Comparison of ENCODE assay signal across 10 mouse cellular contexts in the genomic region with DNA sequence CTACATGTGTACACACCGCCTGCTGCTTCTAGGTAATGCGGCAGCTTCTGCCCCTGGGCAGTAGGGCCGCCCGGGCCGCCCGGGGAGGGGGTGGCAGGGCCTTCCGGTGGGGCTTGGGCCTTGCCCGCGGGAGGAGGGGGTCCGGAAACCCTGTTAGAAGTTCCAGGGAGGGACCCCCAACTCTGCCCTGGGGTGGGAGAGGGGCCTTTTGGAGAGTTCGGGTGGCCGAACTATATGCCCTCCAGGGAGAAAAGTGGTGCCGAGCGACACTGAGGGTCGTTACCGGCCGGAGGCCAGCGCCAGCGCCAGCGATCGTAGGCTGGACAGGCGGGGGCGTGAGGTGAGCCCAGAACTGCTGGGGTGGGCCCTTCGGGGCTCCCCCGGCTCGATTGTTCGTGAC. TPM values are rescaled to one million over a fixed set of nuclear protein-coding genes. Genes with fewer than 3 reads are reported as not detected.
A peak's percentile ranks its signal among the peaks of the same experiment; 100 is the strongest.
DNase-seq lines count a peak whose midpoint lies in the region; ATAC-seq and TF ChIP-seq lines count a peak whose summit lies in the region.
"Had no signal": no experiment of that assay in that cellular context is flagged by ENCODE, and none has a peak within 500 bp of the region (broad histone marks: within the 10 kb centered on the region; RNA-seq: fewer than 3 reads in every experiment).

No protein-coding gene starts in this region.

- TF ChIP-seq EP300 in liver, embryonic 14.5 days (IDR thresholded peaks at IDR 0.05; ENCODE audit: low read depth): no peak

- H3K27ac ChIP-seq in testis, adult 2 months (ENCODE audit: control insufficient read depth, insufficient read depth, low read depth, low read length): no peak overlapping the region
- H3K27ac ChIP-seq in liver, embryonic 14.5 days: no peak overlapping the region

- H3K4me1 ChIP-seq in erythroblast, embryonic 14.5 days (ENCODE audit: control insufficient read depth): peaks cover 44% of the 10 kb centered on the region
- H3K4me1 ChIP-seq in testis, adult 2 months (ENCODE audit: control insufficient read depth, insufficient read depth, low read length): peaks cover 18% of the 10 kb centered on the region
- 0 out of 4 replicates have a peak, but pooled peaks cover 0 to 2% of the 10 kb centered on the region in 2 experiments for H3K4me1 ChIP-seq in liver, embryonic 14.5 days (replicated peaks; ENCODE audit: control insufficient read depth in 2 of 2, insufficient read depth in 2 of 2, low read length in 1 of 2)

- no peak for DNase-seq in testis, postnatal 10 days (ENCODE audit: low spot score)
- no peak for DNase-seq in liver, embryonic 14.5 days (ENCODE audit: low read depth in 3 of 3, low spot score in 3 of 3)
- peak; percentile 23 for DNase-seq in testis, postnatal 14 days (ENCODE audit: low spot score)
- no peak for DNase-seq in spleen, adult 18-20 months
- no peak for DNase-seq in spleen, adult 12 weeks (ENCODE audit: low spot score)
- DNase-seq: cerebellum, adult 8-10 months; lung, postnatal 10 days had no signal

- no peak for ATAC-seq in erythroblast, adult 5-6 weeks (replicated peaks; ENCODE audit: low FRiP score, poor library complexity, severe bottlenecking)
- no peak for ATAC-seq in liver, embryonic 14.5 days (ENCODE audit: insufficient read depth)

- H3K36me3 ChIP-seq in erythroblast, embryonic 14.5 days (ENCODE audit: control insufficient read depth): no peaks in the 10 kb centered on the region
- no peaks in the 10 kb centered on the region for H3K36me3 ChIP-seq in testis, adult 2 months (ENCODE audit: control insufficient read depth, insufficient read depth, low read length)
- no peaks in the 10 kb centered on the region for H3K36me3 ChIP-seq in liver, embryonic 14.5 days (replicated peaks; ENCODE audit: control insufficient read depth, insufficient read depth, low read depth)

- peaks cover 58% of the 10 kb centered on the region for H3K9me3 ChIP-seq in erythroblast, embryonic 14.5 days (ENCODE audit: control insufficient read depth, low read length)
- H3K9me3 ChIP-seq in liver, embryonic 14.5 days (ENCODE audit: control insufficient read depth, low read length): no peaks in the 10 kb centered on the region; the same call in 1 of the 2 replicates

- peak overlapping the region; percentile 34 for H3K4me2 ChIP-seq in liver, embryonic 14.5 days (ENCODE audit: low read depth)

- 54% methylated on average over 27 of the region's 27 CpGs for WGBS in liver, embryonic 14.5 days (ENCODE audit: insufficient replicate concordance)

- peak overlapping the region; percentile 28 for H3K4me3 ChIP-seq in erythroblast, embryonic 14.5 days (replicated peaks)
- peak overlapping the region; percentile 57 for H3K4me3 ChIP-seq in testis, adult 2 months (ENCODE audit: control insufficient read depth, low read depth, low read length)
- peak overlapping the region; percentile 16 to 22 for H3K4me3 ChIP-seq in liver, embryonic 14.5 days (ENCODE audit: insufficient read depth in 1 of 2, low read depth in 2 of 2, low read length in 2 of 2)

- no peak for TF ChIP-seq CTCF in testis, adult 2 months (IDR thresholded peaks at IDR 0.05; ENCODE audit: control insufficient read depth, insufficient read depth, insufficient replicate concordance, low read depth, low read length)
- no peak for TF ChIP-seq CTCF in liver, embryonic 14.5 days (IDR thresholded peaks at IDR 0.05; ENCODE audit: low read depth)

- peaks cover 56% of the 10 kb centered on the region for H3K27me3 ChIP-seq in erythroblast, embryonic 14.5 days (ENCODE audit: control insufficient read depth)
- no peaks in the 10 kb centered on the region; the same call in 1 of the 2 replicates for H3K27me3 ChIP-seq in testis, adult 2 months (ENCODE audit: control insufficient read depth, insufficient read depth, low read length)
- H3K27me3 ChIP-seq in liver, embryonic 14.5 days (ENCODE audit: control insufficient read depth, insufficient read depth, low read length): peaks cover 39% of the 10 kb centered on the region

- TF ChIP-seq POLR2A in testis, adult 2 months (IDR thresholded peaks at IDR 0.05; ENCODE audit: control insufficient read depth, low read depth, low read length): no peak

- H3K9ac ChIP-seq in liver, embryonic 14.5 days (replicated peaks): no peak overlapping the region

RNA-seq across cellular contexts. Expression of gene Gnas, which starts 16.1 kb away (rescaled TPM):
- polyA plus RNA-seq in erythroblast, embryonic 14.5 days (2012): 73.8 and 74.5 TPM in 2 replicates
- total RNA-seq in erythroblast, adult 5-6 weeks (2015; ENCODE audit: low replicate concordance): 236 and 242 TPM in 2 replicates
- total RNA-seq in erythroblast, adult 5-6 weeks (2017; ENCODE audit: low replicate concordance): 156 and 162 TPM in 2 replicates
- polyA plus RNA-seq in testis, adult 2 months (2012; rRNA removed): 139 and 161 TPM in 2 replicates
- polyA plus RNA-seq in liver, embryonic 14.5 days (2012; rRNA removed): 231 and 302 TPM in 2 replicates
- 286 and 331 TPM in 2 replicates for polyA plus RNA-seq in liver, embryonic 14.5 days (2014; fragmentation: Nextera tagmentation; extraction: Ambion mirVana)

RNA-seq across cellular contexts. Expression of gene Gm20721, which starts 46.3 kb away (rescaled TPM):
- polyA plus RNA-seq in erythroblast, embryonic 14.5 days (2012): 0.03 and 0.27 TPM in 2 replicates
- total RNA-seq in erythroblast, adult 5-6 weeks (2015; ENCODE audit: low replicate concordance): not detected in 2 replicates
- 0.43 and 8.5 TPM in 2 replicates for total RNA-seq in erythroblast, adult 5-6 weeks (2017; ENCODE audit: low replicate concordance)
- not detected in 2 replicates for polyA plus RNA-seq in testis, adult 2 months (2012; rRNA removed)
- 0.14 and 0.74 TPM in 2 replicates for polyA plus RNA-seq in liver, embryonic 14.5 days (2012; rRNA removed)
- polyA plus RNA-seq in liver, embryonic 14.5 days (2014; fragmentation: Nextera tagmentation; extraction: Ambion mirVana): 0.64 and 0.88 TPM in 2 replicates
